In genomic region chr17:34437606-34438005, GRCm38 (mm10) we compare ENCODE assay signal across 24 mouse cellular contexts. TPM values are rescaled to one million over a fixed set of nuclear protein-coding genes. Genes with fewer than 3 reads are reported as not detected.
DNase-seq lines count a peak whose midpoint lies in the region; ATAC-seq and TF ChIP-seq lines count a peak whose summit lies in the region.
"Had no signal": no experiment of that assay in that cellular context is flagged by ENCODE, and none has a peak within 500 bp of the region (broad histone marks: within the 10 kb centered on the region; RNA-seq: fewer than 3 reads in every experiment).

No protein-coding gene starts in this region.

- H3K9ac ChIP-seq in liver, embryonic 13.5 days, result no peak overlapping the region
- no peak overlapping the region for H3K9ac ChIP-seq in liver, embryonic 11.5 days (ENCODE audit: low read depth, low read length)
- H3K9ac ChIP-seq in CH12.LX (ENCODE audit: insufficient read depth, low read depth), result no peak overlapping the region
- H3K9ac ChIP-seq: limb, embryonic 15.5 days; neural tube, embryonic 12.5 days had no signal

- WGBS in liver, embryonic 13.5 days (ENCODE audit: insufficient replicate concordance), result 23% methylated on average over 7 of the region's 7 CpGs
- WGBS in liver, embryonic 11.5 days, result 40% methylated on average over 7 of the region's 7 CpGs

- in situ Hi-C loops in CH12.LX (cut with MboI; ENCODE audit: low pct_ligation_motif_present, low pct_unique_long_range_greater_than_20kb, low sequenced_read_pairs), result no loop called here

- H3K79me2 ChIP-seq in CH12.LX (replicated peaks; ENCODE audit: control insufficient read depth, extremely low read depth, insufficient read depth, poor library complexity, severe bottlenecking), result no peaks in the 10 kb centered on the region

- dilution Hi-C loops in CH12.LX (cut with MboI; ENCODE audit: extremely low pct_ligation_motif_present, extremely low pct_unique_long_range_greater_than_20kb, low sequenced_read_pairs), result no loop called here

- no peak for TF ChIP-seq POLR2A in CH12.LX (IDR thresholded peaks at IDR 0.05; ENCODE audit: low read depth, low read length)
- no peak for TF ChIP-seq POLR2A in embryonic fibroblast, embryonic 13.5 days (IDR thresholded peaks at IDR 0.05; ENCODE audit: low read depth, low read length)

- no peak for DNase-seq in liver, embryonic 13.5 days
- DNase-seq in liver, embryonic 11.5 days (ENCODE audit: low spot score), result no peak
- DNase-seq in CH12.LX (ENCODE audit: extremely low read depth), result no peak
- DNase-seq in cerebellum, postnatal 25 days, result no peak
- no peak for DNase-seq in layer of hippocampus, postnatal 10 days (ENCODE audit: low spot score in 2 of 2)
- no peak for DNase-seq in layer of hippocampus, adult 11-12 months (ENCODE audit: low spot score)
- DNase-seq: adrenal gland, postnatal 10 days; cerebellum, adult 11-12 months; cerebellum, postnatal 36 days; gastrocnemius, postnatal 10 days; kidney, adult 11 months; lung, postnatal 10 days; thymus, postnatal 36 days had no signal

- no peak overlapping the region for H3K4me3 ChIP-seq in liver, embryonic 13.5 days (replicated peaks)
- H3K4me3 ChIP-seq in liver, embryonic 11.5 days (ENCODE audit: low read depth, low read length), result no peak overlapping the region
- no peak overlapping the region for H3K4me3 ChIP-seq in CH12.LX (replicated peaks in 1 of 3; ENCODE audit: low read depth in 2 of 3, low read length in 2 of 3, poor library complexity in 1 of 3)
- no peak overlapping the region for H3K4me3 ChIP-seq in embryonic fibroblast, embryonic 13.5 days (ENCODE audit: insufficient read depth, low read length)
- peak overlapping the region; percentile 83 for H3K4me3 ChIP-seq in megakaryocyte, embryonic 14.5 days (replicated peaks)
- H3K4me3 ChIP-seq: hindbrain, embryonic 10.5 days; limb, embryonic 15.5 days; neural tube, embryonic 12.5 days had no signal

- no peak for TF ChIP-seq EP300 in CH12.LX (IDR thresholded peaks at IDR 0.05; ENCODE audit: low read length)

- H3K27me3 ChIP-seq in liver, embryonic 13.5 days, result no peaks in the 10 kb centered on the region
- H3K27me3 ChIP-seq in liver, embryonic 11.5 days (replicated peaks; ENCODE audit: control insufficient read depth, insufficient read depth, low read length), result no peaks in the 10 kb centered on the region; the same call in 1 of the 2 replicates
- peaks cover 44% of the 10 kb centered on the region for H3K27me3 ChIP-seq in CH12.LX (replicated peaks)
- H3K27me3 ChIP-seq in megakaryocyte, embryonic 14.5 days (replicated peaks), result peaks cover 45% of the 10 kb centered on the region
- H3K27me3 ChIP-seq: limb, embryonic 15.5 days; neural tube, embryonic 12.5 days had no signal

- peak overlapping the region; percentile 34; the same call in 1 of the 2 replicates for H3K27ac ChIP-seq in liver, embryonic 13.5 days
- H3K27ac ChIP-seq in liver, embryonic 11.5 days (ENCODE audit: low read depth, low read length), result no peak overlapping the region
- H3K27ac ChIP-seq in CH12.LX (ENCODE audit: insufficient read depth, low read depth), result no peak overlapping the region
- H3K27ac ChIP-seq in embryonic fibroblast, embryonic 13.5 days (ENCODE audit: insufficient read depth, low read length), result peak overlapping the region; percentile 53
- H3K27ac ChIP-seq: hindbrain, embryonic 10.5 days; hindbrain, postnatal 0 days; limb, embryonic 15.5 days; neural tube, embryonic 12.5 days had no signal

- TF ChIP-seq RAD21 in CH12.LX (IDR thresholded peaks at IDR 0.05; ENCODE audit: low read depth, low read length), result no peak

- TF ChIP-seq CTCF in CH12.LX (conservative IDR thresholded peaks at IDR 0.05 in 1 of 2, IDR thresholded peaks at IDR 0.05 in 1 of 2; ENCODE audit: low read depth in 2 of 2, low read length in 2 of 2), result no peak
- no peak for TF ChIP-seq CTCF in embryonic fibroblast, embryonic 13.5 days (IDR thresholded peaks at IDR 0.05; ENCODE audit: borderline replicate concordance, insufficient read depth, low read length)

- ATAC-seq in liver, embryonic 13.5 days (ENCODE audit: low read depth), result no peak
- no peak for ATAC-seq in liver, embryonic 11.5 days (replicated peaks; ENCODE audit: low FRiP score)
- ATAC-seq: forebrain, embryonic 14.5 days; hindbrain, postnatal 0 days had no signal

- no peaks in the 10 kb centered on the region for H3K36me3 ChIP-seq in liver, embryonic 13.5 days
- no peaks in the 10 kb centered on the region for H3K36me3 ChIP-seq in liver, embryonic 11.5 days (ENCODE audit: control insufficient read depth, insufficient read depth, low read length)
- no peaks in the 10 kb centered on the region for H3K36me3 ChIP-seq in CH12.LX (replicated peaks in 1 of 2; ENCODE audit: control insufficient read depth in 1 of 2, insufficient read depth in 1 of 2, low read length in 1 of 2)
- no peaks in the 10 kb centered on the region for H3K36me3 ChIP-seq in megakaryocyte, embryonic 14.5 days (replicated peaks; ENCODE audit: low read length)
- H3K36me3 ChIP-seq: hindbrain, embryonic 10.5 days; limb, embryonic 15.5 days; neural tube, embryonic 12.5 days had no signal

- no peak overlapping the region for H3K4me2 ChIP-seq in liver, embryonic 13.5 days
- no peak overlapping the region for H3K4me2 ChIP-seq in liver, embryonic 11.5 days
- H3K4me2 ChIP-seq in CH12.LX (ENCODE audit: insufficient read depth, low read depth, poor library complexity, severe bottlenecking), result peak overlapping the region; percentile 52; the same call in 1 of the 2 replicates
- H3K4me2 ChIP-seq: limb, embryonic 15.5 days; midbrain, embryonic 11.5 days; neural tube, embryonic 12.5 days had no signal

- no peaks in the 10 kb centered on the region for H3K4me1 ChIP-seq in liver, embryonic 13.5 days (replicated peaks)
- H3K4me1 ChIP-seq in liver, embryonic 11.5 days (replicated peaks; ENCODE audit: control insufficient read depth, insufficient read depth, low read length), result no peaks in the 10 kb centered on the region
- H3K4me1 ChIP-seq in CH12.LX (ENCODE audit: control insufficient read depth in 1 of 2, insufficient read depth in 2 of 2), result peaks cover 0 to 4% of the 10 kb centered on the region in 2 experiments; a peak in 1 of 4 replicates
- peaks cover 14% of the 10 kb centered on the region for H3K4me1 ChIP-seq in embryonic fibroblast, embryonic 13.5 days (ENCODE audit: control insufficient read depth, insufficient read depth, low read length)
- H3K4me1 ChIP-seq in megakaryocyte, embryonic 14.5 days, result peaks cover 8% of the 10 kb centered on the region
- H3K4me1 ChIP-seq: hindbrain, embryonic 10.5 days; limb, embryonic 15.5 days; neural tube, embryonic 12.5 days had no signal

- no peaks in the 10 kb centered on the region for H3K9me3 ChIP-seq in liver, embryonic 13.5 days (replicated peaks)
- no peaks in the 10 kb centered on the region for H3K9me3 ChIP-seq in liver, embryonic 11.5 days (ENCODE audit: control insufficient read depth, low read length)
- peaks cover 3% of the 10 kb centered on the region for H3K9me3 ChIP-seq in CH12.LX (replicated peaks; ENCODE audit: low read length)
- H3K9me3 ChIP-seq in megakaryocyte, embryonic 14.5 days, result peaks cover 18% of the 10 kb centered on the region
- H3K9me3 ChIP-seq: limb, embryonic 15.5 days had no signal

TF ChIP-seq in CH12.LX, 34 proteins besides CTCF, POLR2A, EP300 and RAD21:
- TF ChIP-seq NRF1 (IDR thresholded peaks at IDR 0.05; ENCODE audit: low read depth, low read length) (no peak), CHD2 (IDR thresholded peaks at IDR 0.05; ENCODE audit: low read length) (no peak), MEF2A (IDR thresholded peaks at IDR 0.05; ENCODE audit: borderline replicate concordance, low read depth, low read length) (no peak), ZMIZ1 (IDR thresholded peaks at IDR 0.05; ENCODE audit: low read depth, low read length) (no peak), ZNF384 (IDR thresholded peaks at IDR 0.05; ENCODE audit: low read depth, low read length) (peak; percentile 41; the same call in 1 of the 2 replicates), ZKSCAN1 (IDR thresholded peaks at IDR 0.05; ENCODE audit: borderline replicate concordance, low read depth, low read length) (no peak), SMC3 (IDR thresholded peaks at IDR 0.05; ENCODE audit: low read depth, low read length) (no peak), BHLHE40 (IDR thresholded peaks at IDR 0.05; ENCODE audit: low read depth, low read length) (no peak)

RNA-seq across cellular contexts. Expression of gene BC051142, which starts 39.0 kb away (rescaled TPM):
- 0.21 TPM in 1 of 2 replicates, not detected in the other for polyA plus RNA-seq in liver, embryonic 13.5 days (2015; fragmentation: Nextera tagmentation; extraction: Ambion mirVana)
- polyA plus RNA-seq in liver, embryonic 11.5 days (2014; fragmentation: Nextera tagmentation; extraction: Ambion mirVana), result 0.41 TPM in 1 of 2 replicates, not detected in the other
- total RNA-seq in CH12.LX (2012; rRNA removed), result not detected in 2 replicates
- 0.28 TPM in 1 of 2 replicates, not detected in the other for total RNA-seq in CH12.LX (2014; rRNA removed)
- 0.83 and 1.0 TPM in 2 replicates for polyA plus RNA-seq in CH12.LX (2012; ENCODE audit: insufficient read length, low read depth)
- not detected in 2 replicates for polyA plus RNA-seq in embryonic fibroblast, embryonic 13.5 days (2011; ENCODE audit: insufficient read length, low read depth, missing spikeins)
- not detected in 2 replicates for polyA plus RNA-seq in megakaryocyte, embryonic 14.5 days (2012; ENCODE audit: insufficient read depth, low replicate concordance)
- 1 to 10 TPM; 7.1 to 8.6 TPM for total RNA-seq in layer of hippocampus, postnatal 10 days (2021)
- polyA plus RNA-seq: C2C12; heart, embryonic 16.5 days had no signal

RNA-seq across cellular contexts. Expression of gene Btnl4, which starts 39.5 kb away (rescaled TPM):
- not detected in 2 replicates for polyA plus RNA-seq in liver, embryonic 13.5 days (2015; fragmentation: Nextera tagmentation; extraction: Ambion mirVana)
- polyA plus RNA-seq in liver, embryonic 11.5 days (2014; fragmentation: Nextera tagmentation; extraction: Ambion mirVana), result not detected in 2 replicates
- total RNA-seq in CH12.LX (2012; rRNA removed), result not detected in 2 replicates
- not detected in 2 replicates for total RNA-seq in CH12.LX (2014; rRNA removed)
- polyA plus RNA-seq in CH12.LX (2012; ENCODE audit: insufficient read length, low read depth), result not detected in 2 replicates
- polyA plus RNA-seq in embryonic fibroblast, embryonic 13.5 days (2011; ENCODE audit: insufficient read length, low read depth, missing spikeins), result not detected in 2 replicates
- not detected in 2 replicates for polyA plus RNA-seq in megakaryocyte, embryonic 14.5 days (2012; ENCODE audit: insufficient read depth, low replicate concordance)
- not detected for total RNA-seq in layer of hippocampus, postnatal 10 days (2021)
- total RNA-seq: adrenal gland, postnatal 10 days; gastrocnemius, postnatal 10 days; hindbrain, postnatal 0 days; left cerebral cortex, postnatal 36 days had no signal
- polyA plus RNA-seq: C2C12; forebrain, embryonic 14.5 days; hindbrain, embryonic 10.5 days; hindbrain, postnatal 0 days; limb, embryonic 15.5 days; midbrain, embryonic 11.5 days; neural tube, embryonic 12.5 days had no signal

Comparison
In these comparisons a context has a peak if more than half of its experiments do, and no peak if none do; other contexts are left out.
1. H3K27ac ChIP-seq: peak in liver, embryonic 13.5 days (single experiment) and embryonic fibroblast, embryonic 13.5 days (single experiment); none in liver, embryonic 11.5 days (single experiment) and CH12.LX (single experiment).